Mouse (Mus musculus): ENCODE measurements around the gene Rabif. TPM values are rescaled to one million over a fixed set of nuclear protein-coding genes. Genes with fewer than 3 reads are reported as not detected.

Rabif gene
- polyA plus RNA-seq, 1 experiment from 2014 or later, result 78.5 TPM

DNA sequence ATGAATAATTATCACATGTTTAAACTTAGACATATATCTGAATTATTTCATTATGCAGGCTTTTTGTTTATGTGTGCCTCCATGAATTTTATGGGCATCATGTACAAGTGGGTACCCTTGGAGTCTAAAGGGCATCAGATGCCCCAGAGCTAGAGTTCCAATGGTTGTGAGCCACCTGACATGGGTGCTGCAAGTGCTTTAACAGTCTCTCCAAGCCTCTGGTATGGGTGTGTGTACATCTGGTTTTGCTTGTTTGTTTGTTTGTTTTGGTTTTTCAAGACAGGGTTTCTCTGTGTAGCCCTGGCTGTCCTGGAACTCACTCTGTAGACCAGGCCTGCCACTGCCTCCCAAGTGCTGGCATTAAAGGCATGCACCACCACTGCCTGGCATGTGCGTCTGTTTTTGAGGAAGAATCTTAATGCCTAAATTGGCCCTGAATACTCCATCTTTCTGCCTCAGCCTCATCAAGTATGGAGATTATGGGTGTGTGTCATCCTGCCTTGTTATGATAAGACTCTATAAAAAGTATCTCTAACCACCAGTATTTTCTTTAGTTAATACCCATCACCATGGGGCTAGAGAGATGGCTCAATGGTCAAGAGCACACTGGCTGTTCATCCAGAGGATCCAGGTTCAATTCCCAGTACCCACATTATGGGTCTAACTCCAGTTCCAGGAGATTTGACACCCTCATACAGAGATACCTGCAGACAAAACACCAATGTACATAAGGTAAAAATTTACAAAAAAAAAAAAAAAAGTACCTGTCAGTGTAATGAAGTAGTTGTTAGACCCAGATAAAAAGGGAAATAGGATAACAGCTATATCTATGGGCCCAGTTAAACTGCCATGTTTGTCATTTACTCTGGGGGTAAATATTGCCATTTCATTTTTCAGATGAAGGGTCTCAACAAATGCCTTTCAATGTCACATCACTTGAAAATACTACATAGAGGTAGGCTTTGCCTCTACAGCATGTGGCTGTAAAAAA, 33.9 kb upstream of the Rabif start:
- Histone ChIP-seq H3K4me2 (ENCODE audit: low read length) (no peak overlapping the region), H3K27ac (ENCODE audit: low read length) (no peak overlapping the region), H3K4me1 (ENCODE audit: control insufficient read depth, insufficient read depth, low read length) (peaks cover 8% of the 10 kb centered on the region), H3K9ac (ENCODE audit: low read depth, low read length) (no peak overlapping the region), H3K36me3 (ENCODE audit: control insufficient read depth, insufficient read depth, low read length) (peaks cover 12% of the 10 kb centered on the region; the same call in 1 of the 2 replicates), H3K4me3 (ENCODE audit: low read depth, low read length) (no peak overlapping the region), H3K9me3 (replicated peaks; ENCODE audit: control insufficient read depth, low read length, poor library complexity, severe bottlenecking) (no peaks in the 10 kb centered on the region), H3K27me3 (ENCODE audit: control insufficient read depth, insufficient read depth, low read depth, low read length) (no peaks in the 10 kb centered on the region)
- WGBS, result 92% methylated on average over 1 of the region's 1 CpGs
- ATAC-seq, result no peak

DNA sequence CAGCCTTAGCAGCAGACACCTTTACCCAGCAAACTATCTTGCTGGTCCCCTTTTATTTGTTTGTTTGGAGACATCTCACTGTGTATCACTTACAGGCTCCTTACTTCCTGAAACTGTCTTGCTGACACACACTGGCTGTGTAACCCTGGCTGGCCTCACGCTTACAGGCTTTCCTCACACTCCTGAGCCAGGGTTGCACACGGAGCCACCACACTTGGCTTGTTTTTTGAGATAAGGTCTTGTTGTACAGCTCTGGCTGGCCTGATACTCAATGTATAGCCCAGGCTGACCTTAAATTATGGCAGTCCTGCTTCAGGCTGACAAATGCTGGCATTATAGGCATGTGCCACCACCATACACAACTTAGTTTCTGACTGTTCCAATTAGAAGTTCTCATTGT, 9.8 kb upstream of the Rabif start:
- Histone ChIP-seq H3K27ac (ENCODE audit: low read length) (no peak overlapping the region), H3K36me3 (ENCODE audit: control insufficient read depth, insufficient read depth, low read length) (peaks cover 19% of the 10 kb centered on the region), H3K27me3 (ENCODE audit: control insufficient read depth, insufficient read depth, low read depth, low read length) (no peaks in the 10 kb centered on the region), H3K4me3 (ENCODE audit: low read depth, low read length) (no peak overlapping the region), H3K9ac (ENCODE audit: low read depth, low read length) (no peak overlapping the region), H3K9me3 (replicated peaks; ENCODE audit: control insufficient read depth, low read length, poor library complexity, severe bottlenecking) (no peaks in the 10 kb centered on the region), H3K4me1 (ENCODE audit: control insufficient read depth, insufficient read depth, low read length) (no peaks in the 10 kb centered on the region), H3K4me2 (ENCODE audit: low read length) (no peak overlapping the region)
- no peak for ATAC-seq
- WGBS, result 92% methylated on average over 2 of the region's 2 CpGs

DNA sequence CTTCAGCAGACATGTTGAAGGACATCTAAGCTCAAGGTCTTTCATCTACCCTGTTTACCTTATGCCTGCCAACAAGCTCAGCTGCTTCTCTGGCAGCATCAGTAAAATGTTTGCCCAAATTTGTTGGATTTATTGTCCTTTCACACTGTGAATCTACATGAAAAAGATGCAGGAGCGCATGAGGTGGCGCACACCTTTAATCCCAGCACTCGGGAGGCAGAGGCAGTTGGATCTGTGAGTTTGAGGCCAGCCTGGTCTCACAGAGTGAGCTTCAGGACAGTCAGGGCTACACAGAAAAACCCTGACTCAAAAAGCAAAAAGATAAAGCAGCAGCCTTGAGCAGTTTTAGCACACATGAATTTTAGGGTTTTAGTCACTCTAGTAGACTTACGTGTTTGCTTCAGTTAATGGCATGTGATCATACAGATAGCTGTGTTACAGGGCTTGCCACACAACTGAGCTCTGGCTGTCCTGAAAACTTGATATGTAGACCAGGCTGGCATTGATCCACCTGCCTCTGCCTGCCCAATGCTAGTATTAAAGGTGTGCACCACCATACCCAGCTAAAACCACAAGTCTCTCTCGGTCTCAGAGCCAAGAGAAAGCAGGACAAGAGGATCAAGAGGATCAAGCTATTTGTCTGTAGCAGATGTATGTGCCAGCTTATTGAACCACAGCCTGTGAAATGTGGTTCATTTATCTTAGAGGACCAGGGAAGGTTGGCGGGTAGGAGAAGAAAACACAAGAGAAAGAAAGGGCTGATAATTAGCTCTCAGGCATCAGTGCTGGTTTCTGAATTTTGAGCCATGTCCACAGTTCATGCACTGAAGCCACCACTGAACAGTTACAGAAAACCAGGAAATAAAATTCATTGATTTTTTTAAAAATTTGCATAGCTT, 3.3 kb upstream of the Rabif start:
- Histone ChIP-seq H3K4me3 (ENCODE audit: low read depth, low read length) (no peak overlapping the region), H3K4me1 (ENCODE audit: control insufficient read depth, insufficient read depth, low read length) (peaks cover 14% of the 10 kb centered on the region), H3K9me3 (replicated peaks; ENCODE audit: control insufficient read depth, low read length, poor library complexity, severe bottlenecking) (no peaks in the 10 kb centered on the region), H3K4me2 (ENCODE audit: low read length) (no peak overlapping the region), H3K27ac (ENCODE audit: low read length) (no peak overlapping the region), H3K27me3 (ENCODE audit: control insufficient read depth, insufficient read depth, low read depth, low read length) (no peaks in the 10 kb centered on the region), H3K9ac (ENCODE audit: low read depth, low read length) (no peak overlapping the region), H3K36me3 (ENCODE audit: control insufficient read depth, insufficient read depth, low read length) (peaks cover 13% of the 10 kb centered on the region; the same call in 1 of the 2 replicates)
- 96% methylated on average over 6 of the region's 6 CpGs for WGBS
- ATAC-seq, result no peak

DNA sequence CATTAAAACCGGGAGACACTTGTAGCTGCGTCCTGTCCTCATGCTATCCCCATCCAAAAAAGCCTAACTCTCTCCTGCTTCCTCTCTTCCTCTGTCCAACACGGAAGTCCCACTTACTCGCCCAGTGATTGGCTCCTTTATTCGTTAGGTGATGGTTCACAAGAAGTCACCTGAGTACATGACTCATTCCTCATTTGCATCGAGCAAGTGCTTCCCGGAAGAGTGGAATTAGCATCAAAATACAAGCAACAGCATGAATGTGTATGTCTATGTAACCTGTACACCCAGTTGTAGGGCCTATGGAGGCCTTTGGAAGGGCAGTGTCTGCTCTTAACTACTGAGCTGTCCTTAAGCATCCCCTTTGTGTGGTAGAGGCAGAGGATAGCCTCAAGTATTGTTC, 2.2 kb upstream of the Rabif start:
- Histone ChIP-seq H3K4me1 (ENCODE audit: control insufficient read depth, insufficient read depth, low read length) (peaks cover 15% of the 10 kb centered on the region), H3K27ac (ENCODE audit: low read length) (no peak overlapping the region), H3K9ac (ENCODE audit: low read depth, low read length) (no peak overlapping the region), H3K27me3 (ENCODE audit: control insufficient read depth, insufficient read depth, low read depth, low read length) (no peaks in the 10 kb centered on the region), H3K36me3 (ENCODE audit: control insufficient read depth, insufficient read depth, low read length) (peaks cover 10% of the 10 kb centered on the region; the same call in 1 of the 2 replicates), H3K9me3 (replicated peaks; ENCODE audit: control insufficient read depth, low read length, poor library complexity, severe bottlenecking) (no peaks in the 10 kb centered on the region), H3K4me2 (ENCODE audit: low read length) (no peak overlapping the region), H3K4me3 (ENCODE audit: low read depth, low read length) (no peak overlapping the region)
- ATAC-seq, result no peak
- 73% methylated on average over 7 of the region's 7 CpGs for WGBS

DNA sequence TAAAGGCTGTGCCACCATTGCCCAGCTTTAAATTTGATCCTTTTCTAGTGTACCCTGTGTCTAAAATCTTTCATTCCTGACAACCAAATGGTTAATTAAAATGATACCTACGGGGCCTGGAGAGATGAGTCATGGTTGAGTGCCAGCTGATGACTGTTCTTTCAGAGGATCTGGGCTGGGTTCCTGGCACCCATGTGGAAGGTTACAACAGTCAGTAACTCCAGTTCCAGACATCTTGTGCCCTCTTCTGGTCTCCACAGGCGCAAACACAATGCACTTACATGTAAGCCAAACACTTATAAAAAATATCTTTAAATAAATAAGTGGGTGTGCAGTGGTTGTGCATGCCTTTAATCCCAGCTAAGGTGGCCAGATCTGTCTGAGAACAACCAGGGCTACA, 952 bp upstream of the Rabif start:
- Histone ChIP-seq H3K27me3 (ENCODE audit: control insufficient read depth, insufficient read depth, low read depth, low read length) (no peaks in the 10 kb centered on the region), H3K36me3 (ENCODE audit: control insufficient read depth, insufficient read depth, low read length) (peaks cover 5% of the 10 kb centered on the region; the same call in 1 of the 2 replicates), H3K4me1 (ENCODE audit: control insufficient read depth, insufficient read depth, low read length) (peaks cover 15% of the 10 kb centered on the region), H3K9ac (ENCODE audit: low read depth, low read length) (no peak overlapping the region), H3K4me3 (ENCODE audit: low read depth, low read length) (no peak overlapping the region), H3K9me3 (replicated peaks; ENCODE audit: control insufficient read depth, low read length, poor library complexity, severe bottlenecking) (no peaks in the 10 kb centered on the region), H3K4me2 (ENCODE audit: low read length) (no peak overlapping the region), H3K27ac (ENCODE audit: low read length) (no peak overlapping the region)
- ATAC-seq, result no peak
- whole genome bisulfite sequencing, result 80% methylated on average over 2 of the region's 2 CpGs

DNA sequence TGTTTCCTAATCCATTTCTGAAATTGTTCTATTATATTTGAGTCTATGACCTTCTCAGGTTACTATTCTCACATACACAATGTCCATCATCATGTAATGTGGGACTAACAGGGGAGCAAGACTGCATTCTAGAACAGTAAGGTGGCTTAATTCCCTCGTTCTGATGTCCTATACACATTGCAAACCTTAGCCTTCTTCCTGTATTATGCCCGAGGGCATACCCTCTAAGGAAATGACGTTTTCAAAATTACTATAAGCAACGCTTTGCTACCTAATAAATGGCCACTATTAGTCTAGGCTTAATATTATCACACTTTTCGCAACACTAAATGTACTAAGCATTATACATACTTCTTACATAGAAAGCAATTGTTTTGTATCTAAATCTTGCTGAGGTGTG, 492 bp upstream of the Rabif start:
- WGBS, result 25% methylated on average over 5 of the region's 5 CpGs
- ATAC-seq, result peak; percentile 4; the same call in 1 of the 2 replicates

DNA sequence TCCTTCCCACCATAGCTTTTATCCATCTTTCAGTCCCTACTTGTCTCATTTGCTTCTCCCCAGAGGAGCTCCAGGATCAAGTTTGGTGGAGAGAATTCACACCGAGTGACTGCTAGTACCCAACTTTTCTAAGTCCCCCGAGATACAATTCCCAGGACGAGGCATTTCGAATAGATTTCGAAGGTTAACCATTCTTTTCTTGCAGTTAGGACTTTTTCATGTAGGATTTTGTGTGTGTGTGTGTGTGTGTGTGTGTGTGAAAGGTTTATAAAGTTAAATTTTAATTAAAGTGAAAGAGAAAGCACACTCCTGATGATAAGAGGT, 730 bp downstream of the Rabif start:
- WGBS, result 19% methylated on average over 5 of the region's 5 CpGs
- peak overlapping the region; percentile 80 for H3K9ac ChIP-seq (ENCODE audit: low read depth, low read length)

More for the DNA sequence above, 492 bp upstream of the Rabif start:
- Histone ChIP-seq H3K9ac (ENCODE audit: low read depth, low read length) (peak overlapping the region; percentile 75), H3K4me1 (ENCODE audit: control insufficient read depth, insufficient read depth, low read length) (peaks cover 15% of the 10 kb centered on the region), H3K9me3 (replicated peaks; ENCODE audit: control insufficient read depth, low read length, poor library complexity, severe bottlenecking) (no peaks in the 10 kb centered on the region), H3K36me3 (ENCODE audit: control insufficient read depth, insufficient read depth, low read length) (peaks cover 5% of the 10 kb centered on the region; the same call in 1 of the 2 replicates), H3K27me3 (ENCODE audit: control insufficient read depth, insufficient read depth, low read depth, low read length) (no peaks in the 10 kb centered on the region), H3K4me2 (ENCODE audit: low read length) (peak overlapping the region; percentile 73), H3K4me3 (ENCODE audit: low read depth, low read length) (peak overlapping the region; percentile 77), H3K27ac (ENCODE audit: low read length) (peak overlapping the region; percentile 95)

DNA sequence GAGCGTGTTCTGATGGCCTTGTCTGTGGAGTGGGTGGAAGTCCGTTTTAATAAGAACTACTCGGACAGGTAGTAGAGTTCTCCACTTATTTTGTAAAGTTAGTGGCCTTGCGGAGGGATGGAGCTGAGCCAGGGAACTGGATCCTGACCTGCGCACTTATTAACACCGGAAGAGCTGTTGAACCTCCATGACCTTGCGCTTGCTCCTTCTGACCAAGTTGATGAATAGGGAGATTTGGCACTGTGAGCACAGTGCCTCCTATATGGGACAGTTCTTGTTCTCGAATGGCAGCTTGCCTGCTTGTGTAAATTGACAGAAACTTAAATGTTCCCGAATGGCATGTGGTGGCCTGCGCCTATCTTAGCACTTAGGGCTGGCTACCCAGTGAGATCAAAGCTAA, 1.5 kb downstream of the Rabif start:
- Histone ChIP-seq H3K27me3 (ENCODE audit: control insufficient read depth, insufficient read depth, low read depth, low read length) (no peaks in the 10 kb centered on the region), H3K36me3 (ENCODE audit: control insufficient read depth, insufficient read depth, low read length) (0 out of 2 replicates have a peak, but pooled peaks cover under 1% of the 10 kb centered on the region), H3K9ac (ENCODE audit: low read depth, low read length) (no peak overlapping the region), H3K9me3 (replicated peaks; ENCODE audit: control insufficient read depth, low read length, poor library complexity, severe bottlenecking) (no peaks in the 10 kb centered on the region), H3K4me2 (ENCODE audit: low read length) (peak overlapping the region; percentile 73; the same call in 1 of the 2 replicates), H3K4me3 (ENCODE audit: low read depth, low read length) (no peak overlapping the region), H3K4me1 (ENCODE audit: control insufficient read depth, insufficient read depth, low read length) (peaks cover 15% of the 10 kb centered on the region), H3K27ac (ENCODE audit: low read length) (no peak overlapping the region)
- WGBS, result 87% methylated on average over 10 of the region's 10 CpGs
- no peak for ATAC-seq

More for the DNA sequence above, 730 bp downstream of the Rabif start:
- Histone ChIP-seq H3K9me3 (replicated peaks; ENCODE audit: control insufficient read depth, low read length, poor library complexity, severe bottlenecking) (no peaks in the 10 kb centered on the region), H3K4me2 (ENCODE audit: low read length) (peak overlapping the region; percentile 73), H3K4me1 (ENCODE audit: control insufficient read depth, insufficient read depth, low read length) (peaks cover 15% of the 10 kb centered on the region), H3K27me3 (ENCODE audit: control insufficient read depth, insufficient read depth, low read depth, low read length) (no peaks in the 10 kb centered on the region), H3K4me3 (ENCODE audit: low read depth, low read length) (peak overlapping the region; percentile 77), H3K27ac (ENCODE audit: low read length) (peak overlapping the region; percentile 95), H3K36me3 (ENCODE audit: control insufficient read depth, insufficient read depth, low read length) (no peaks in the 10 kb centered on the region)
- ATAC-seq, result no peak
